Mouse (Mus musculus) midbrain, embryonic 14.5 days (tissue): ENCODE measurements at regions not wholly inside any gene's neighbourhood (a gene's known extent, or its start where the extent isn't known, plus 50 kb on each side); places are given as distances from the start of the nearest gene placed in this dataset.
"Not testable (repeated sequence)": the region's sequence is repeated elsewhere in the genome, so short reads cannot be mapped to it uniquely, and the experiment has no call there.

Source experiments
- ATAC-seq: fragments of 200-750 bp; cut with Nextera tagmentation; 2 replicates; pipeline ENCODE4 v1.8.0; 2017; ENCODE audit warnings: moderate number of reproducible peaks, moderate library complexity; ENCODE audit not compliant: low FRiP score, low TSS enrichment
- DNase-seq: peaks from one replicate; pipeline ENCODE4 v3.0.0-alpha.2; 2015
- H3K27ac ChIP-seq: fragments of 300-500 bp; sonication (generic); replicated peaks from 2 replicates; pipeline ENCODE4 v1.5.1; 2014; ENCODE audit warnings: mild to moderate bottlenecking, low read depth, low read length, moderate library complexity
- H3K27me3 ChIP-seq: fragments of 300-500 bp; sonication (generic); 2 replicates; pipeline ENCODE4 v1.6.1; 2014; ENCODE audit warnings: low read length, control low read depth, mixed read lengths; ENCODE audit not compliant: control insufficient read depth, insufficient read depth
- H3K36me3 ChIP-seq: fragments of 300-500 bp; sonication (generic); 2 replicates; pipeline ENCODE4 v1.6.1; 2014; ENCODE audit warnings: low read length, control low read depth; ENCODE audit not compliant: control insufficient read depth, insufficient read depth
- H3K4me1 ChIP-seq: fragments of 300-500 bp; sonication (generic); 2 replicates; pipeline ENCODE4 v1.6.1; 2014; ENCODE audit warnings: mild to moderate bottlenecking, antibody characterized with exemption, low read length, control low read depth; ENCODE audit not compliant: control insufficient read depth, insufficient read depth
- H3K4me2 ChIP-seq: fragments of 300-500 bp; sonication (generic); 2 replicates; pipeline ENCODE4 v1.6.1; 2014; ENCODE audit warnings: mild to moderate bottlenecking, low read length, moderate library complexity
- H3K4me3 ChIP-seq: fragments of 300-500 bp; sonication (generic); replicated peaks from 2 replicates; pipeline ENCODE4 v1.5.1; 2014; ENCODE audit warnings: low read depth, low read length
- H3K9ac ChIP-seq: fragments of 300-500 bp; sonication (generic); replicated peaks from 2 replicates; pipeline ENCODE4 v1.6.1; 2014; ENCODE audit warnings: mild to moderate bottlenecking, low read length, moderate library complexity
- H3K9me3 ChIP-seq: fragments of 300-500 bp; sonication (generic); 2 replicates; pipeline ENCODE4 v1.6.1; 2016; ENCODE audit warnings: low read length, control low read depth, mixed read lengths; ENCODE audit not compliant: control insufficient read depth
- WGBS: fragments of 180-500 bp; shearing (Covaris S2); extraction: QIAGEN DNeasy Blood & Tissue Kit; methylation state at CpG from one replicate; pipeline ENCODE4 v1.1.7; 2014; 5-methylcytosine and 5-hydroxymethylcytosine counted together

- no peak overlapping the region for H3K9ac ChIP-seq
- no peak overlapping the region for H3K4me2 ChIP-seq
- no peaks in the 10 kb centered on the region for H3K4me1 ChIP-seq
- H3K27ac ChIP-seq = no peak overlapping the region
- DNase-seq = no peak
- H3K4me3 ChIP-seq = no peak overlapping the region
- peaks cover 64% of the 10 kb centered on the region for H3K9me3 ChIP-seq
- 81% methylated on average over 2 of the region's 2 CpGs for WGBS
- ATAC-seq = no peak
- no peaks in the 10 kb centered on the region for H3K36me3 ChIP-seq
- no peaks in the 10 kb centered on the region for H3K27me3 ChIP-seq
These were observed 108.1 kb upstream of the Scaf8 start for GRCm38 (mm10) chr17:3006662-3007061.

GRCm38 (mm10) chr17:3007234-3007633 is 107.5 kb upstream of the Scaf8 start:
- Histone ChIP-seq H3K9me3 (peaks cover 65% of the 10 kb centered on the region), H3K27ac (no peak overlapping the region), H3K4me1 (no peaks in the 10 kb centered on the region), H3K27me3 (no peaks in the 10 kb centered on the region), H3K4me2 (no peak overlapping the region), H3K36me3 (no peaks in the 10 kb centered on the region), H3K4me3 (no peak overlapping the region), H3K9ac (no peak overlapping the region)
- ATAC-seq (no peak), DNase-seq (no peak)
- WGBS = 72% methylated on average over 2 of the region's 2 CpGs

GRCm38 (mm10) chr17:3009939-3010338 is 104.8 kb upstream of the Scaf8 start:
- WGBS = 65% methylated on average over 2 of the region's 2 CpGs
- H3K9ac ChIP-seq = no peak overlapping the region
- H3K36me3 ChIP-seq = no peaks in the 10 kb centered on the region
- H3K4me2 ChIP-seq = no peak overlapping the region
- H3K4me3 ChIP-seq = no peak overlapping the region
- no peaks in the 10 kb centered on the region for H3K27me3 ChIP-seq
- H3K9me3 ChIP-seq = peaks cover 83% of the 10 kb centered on the region
- H3K4me1 ChIP-seq = no peaks in the 10 kb centered on the region
- no peak overlapping the region for H3K27ac ChIP-seq
- 0 out of 2 replicates have a peak, but pooled peaks have one; percentile 2 for ATAC-seq
- DNase-seq = no peak

- Histone ChIP-seq H3K4me1 (no peaks in the 10 kb centered on the region), H3K9ac (no peak overlapping the region), H3K4me3 (no peak overlapping the region), H3K27ac (no peak overlapping the region), H3K36me3 (no peaks in the 10 kb centered on the region), H3K9me3 (peaks cover 89% of the 10 kb centered on the region), H3K27me3 (no peaks in the 10 kb centered on the region), H3K4me2 (no peak overlapping the region)
- no peak for DNase-seq
- 45% methylated on average over 1 of the region's 1 CpGs for WGBS
- ATAC-seq = no peak
These were observed 102.7 kb upstream of the Scaf8 start for GRCm38 (mm10) chr17:3012045-3012444.

- WGBS = 85% methylated on average over 2 of the region's 2 CpGs
- DNase-seq (no peak), ATAC-seq (peak; percentile 62; the same call in 1 of the 2 replicates)
- no peak overlapping the region for H3K27ac ChIP-seq
- no peaks in the 10 kb centered on the region for H3K36me3 ChIP-seq
- no peak overlapping the region for H3K4me2 ChIP-seq
- peaks cover 24% of the 10 kb centered on the region for H3K9me3 ChIP-seq
- H3K9ac ChIP-seq = no peak overlapping the region
- no peaks in the 10 kb centered on the region for H3K27me3 ChIP-seq
- no peak overlapping the region for H3K4me3 ChIP-seq
- H3K4me1 ChIP-seq = no peaks in the 10 kb centered on the region
These were observed 95.0 kb upstream of the Scaf8 start for GRCm38 (mm10) chr17:3019631-3020391.

- Histone ChIP-seq H3K36me3 (no peaks in the 10 kb centered on the region), H3K4me2 (no peak overlapping the region), H3K4me1 (no peaks in the 10 kb centered on the region), H3K9me3 (peaks cover 18% of the 10 kb centered on the region), H3K27me3 (no peaks in the 10 kb centered on the region), H3K4me3 (no peak overlapping the region), H3K27ac (no peak overlapping the region), H3K9ac (no peak overlapping the region)
- WGBS = 97% methylated on average over 1 of the region's 1 CpGs
- ATAC-seq (peak; percentile 74), DNase-seq (no peak)
These were observed 94.4 kb upstream of the Scaf8 start for GRCm38 (mm10) chr17:3020406-3020805.

GRCm38 (mm10) chr17:3022245-3022935 is 92.4 kb upstream of the Scaf8 start:
- no peak overlapping the region for H3K4me2 ChIP-seq
- H3K9ac ChIP-seq = no peak overlapping the region
- no peaks in the 10 kb centered on the region for H3K4me1 ChIP-seq
- H3K4me3 ChIP-seq = no peak overlapping the region
- no peak overlapping the region for H3K27ac ChIP-seq
- no peak for ATAC-seq
- no peak for DNase-seq
- peaks cover 8% of the 10 kb centered on the region for H3K9me3 ChIP-seq
- H3K27me3 ChIP-seq = no peaks in the 10 kb centered on the region
- H3K36me3 ChIP-seq = no peaks in the 10 kb centered on the region
- 87% methylated on average over 5 of the region's 5 CpGs for WGBS

- not testable (repeated sequence) for H3K27ac ChIP-seq, H3K36me3 ChIP-seq, H3K4me2 ChIP-seq, H3K27me3 ChIP-seq, H3K9ac ChIP-seq, H3K4me3 ChIP-seq, H3K4me1 ChIP-seq, DNase-seq, H3K9me3 ChIP-seq
- ATAC-seq = peak; percentile 68; the same call in 1 of the 2 replicates
- 57% methylated on average over 3 of the region's 3 CpGs for WGBS
These were observed 91.9 kb upstream of the Scaf8 start for GRCm38 (mm10) chr17:3022936-3023247.

- Histone ChIP-seq H3K27me3 (no peaks in the 10 kb centered on the region), H3K9me3 (peaks cover 11% of the 10 kb centered on the region), H3K4me1 (no peaks in the 10 kb centered on the region), H3K27ac (no peak overlapping the region), H3K4me2 (no peak overlapping the region), H3K4me3 (no peak overlapping the region), H3K36me3 (no peaks in the 10 kb centered on the region), H3K9ac (no peak overlapping the region)
- ATAC-seq = no peak
- DNase-seq = no peak
- 92% methylated on average over 1 of the region's 1 CpGs for WGBS
These were observed 91.3 kb upstream of the Scaf8 start for GRCm38 (mm10) chr17:3023426-3023825.
